Mouse (Mus musculus) limb, embryonic 14.5 days (tissue): Measurements from ENCODE around the gene Prl. TPM values are rescaled to one million over a fixed set of nuclear protein-coding genes. Genes with fewer than 3 reads are reported as not detected.
"Not testable (repeated sequence)": the region's sequence is repeated elsewhere in the genome, so short reads cannot be mapped to it uniquely, and the experiment has no call there.

Experiments
- ATAC-seq: fragments of 200-750 bp; cut with Nextera tagmentation; 2 replicates; pipeline ENCODE4 v1.8.0; 2017; ENCODE audit warnings: low read depth, moderate number of reproducible peaks, moderate TSS enrichment; ENCODE audit not compliant: low FRiP score
- DNase-seq: peaks from one replicate; pipeline ENCODE4 v3.0.0-alpha.2; 2015; ENCODE audit warnings: low spot score
- H3K27ac ChIP-seq: fragments of 300-500 bp; sonication (generic); replicated peaks from 2 replicates; pipeline ENCODE4 v1.5.1; 2014; ENCODE audit warnings: low read depth, mild to moderate bottlenecking, low read length, moderate library complexity, mixed read lengths
- H3K27me3 ChIP-seq: fragments of 300-500 bp; sonication (generic); 2 replicates; pipeline ENCODE4 v1.6.1; 2014; ENCODE audit warnings: low read length, mixed read lengths; ENCODE audit not compliant: control insufficient read depth, insufficient read depth
- H3K36me3 ChIP-seq: fragments of 300-500 bp; sonication (generic); 2 replicates; pipeline ENCODE4 v1.6.1; 2014; ENCODE audit warnings: mild to moderate bottlenecking, low read length, moderate library complexity, mixed read lengths; ENCODE audit not compliant: control insufficient read depth, insufficient read depth
- H3K4me1 ChIP-seq: fragments of 300-500 bp; sonication (generic); 2 replicates; pipeline ENCODE4 v1.6.1; 2014; ENCODE audit warnings: antibody characterized with exemption, low read length, mixed read lengths; ENCODE audit not compliant: control insufficient read depth, insufficient read depth
- H3K4me2 ChIP-seq: fragments of 300-500 bp; sonication (generic); replicated peaks from 2 replicates; pipeline ENCODE4 v1.6.1; 2014; ENCODE audit warnings: low read depth, mild to moderate bottlenecking, low read length, moderate library complexity; ENCODE audit not compliant: severe bottlenecking
- H3K4me3 ChIP-seq: fragments of 300-500 bp; sonication (generic); replicated peaks from 2 replicates; pipeline ENCODE4 v1.5.1; 2014; ENCODE audit warnings: low read length
- H3K9ac ChIP-seq: fragments of 300-500 bp; sonication (generic); 2 replicates; pipeline ENCODE4 v1.6.1; 2014; ENCODE audit warnings: mild to moderate bottlenecking, low read depth, low read length, moderate library complexity; ENCODE audit not compliant: severe bottlenecking
- H3K9me3 ChIP-seq: fragments of 300-500 bp; sonication (generic); 2 replicates; pipeline ENCODE4 v1.6.1; 2016; ENCODE audit warnings: low read length; ENCODE audit not compliant: control insufficient read depth
- POLR2A ChIP-seq: fragments of 200-500 bp; IDR thresholded peaks from 2 replicates; pipeline ENCODE4 v1.8.0; 2012; ENCODE audit warnings: inconsistent platforms, mild to moderate bottlenecking, moderate library complexity, borderline replicate concordance; ENCODE audit not compliant: insufficient read depth, insufficient read length; ENCODE audit errors: extremely low read depth
- WGBS: fragments of 180-500 bp; shearing (Covaris S2); extraction: QIAGEN DNeasy Blood & Tissue Kit; methylation state at CpG from one replicate; pipeline ENCODE4 v1.1.7; 2014; 5-methylcytosine and 5-hydroxymethylcytosine counted together
- polyA plus RNA-seq, 2 experiments: library from polyadenylated mRNA; depleted of rRNA in 1 of 2; stranded (reverse) in 1 of 2; unstranded in 1 of 2; fragments of >200 nt; fragmentation: Nextera tagmentation in 1 of 2; extraction: Ambion mirVana in 1 of 2; gene quantifications; 2 replicates each; pipeline versions ENCODE4 v1.2.1 to v1.2.3; 2012 to 2014

Gene Prl
- polyA plus RNA-seq, 2 experiments = not detected

DNA sequence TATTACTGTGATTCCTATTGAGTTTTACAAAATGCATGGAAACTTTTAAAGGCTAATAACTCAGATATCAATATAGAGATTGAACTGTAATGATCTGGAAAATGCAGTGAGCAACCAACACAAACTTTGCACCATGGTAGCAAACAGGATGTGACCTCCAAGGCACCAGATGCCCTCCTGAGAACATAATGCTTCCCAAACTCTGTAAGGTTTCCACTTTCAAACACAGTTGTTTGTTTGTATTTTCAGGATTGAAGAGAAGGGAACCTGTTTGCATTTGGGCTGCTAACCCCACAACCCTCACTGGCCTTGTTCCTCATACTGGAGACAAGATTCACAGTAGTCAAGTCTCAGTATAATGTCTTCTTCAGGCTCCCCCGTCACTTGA, 25.5 kb upstream of the Prl start:
- Histone ChIP-seq H3K4me1 (peaks cover 12% of the 10 kb centered on the region), H3K36me3 (no peaks in the 10 kb centered on the region), H3K9ac (no peak overlapping the region), H3K27me3 (no peaks in the 10 kb centered on the region), H3K4me3 (no peak overlapping the region), H3K27ac (peak overlapping the region; percentile 58; the same call in 1 of the 2 replicates), H3K4me2 (no peak overlapping the region), H3K9me3 (no peaks in the 10 kb centered on the region)
- ATAC-seq (no peak), DNase-seq (no peak)
- 67% methylated on average over 1 of the region's 1 CpGs for WGBS
- no peak for TF ChIP-seq POLR2A

DNA sequence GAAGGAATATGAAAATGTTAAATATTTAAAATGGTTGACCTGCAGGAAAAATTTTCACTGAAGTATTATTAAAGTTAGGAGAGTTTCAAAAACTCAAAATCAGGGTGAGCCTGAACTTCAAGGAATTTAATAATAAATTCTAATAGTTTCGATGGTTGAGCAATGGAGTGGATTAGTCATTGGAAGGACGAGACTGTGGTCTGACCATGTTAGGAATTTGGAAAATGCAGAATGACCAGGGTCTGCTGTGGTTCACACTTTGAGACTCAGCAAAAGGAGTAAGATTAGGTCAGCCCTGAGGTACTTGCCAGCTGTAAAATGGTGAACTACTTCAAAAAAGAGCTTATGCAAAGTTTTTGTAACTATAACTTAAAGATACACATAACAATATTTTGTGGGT, 24.4 kb upstream of the Prl start:
- ATAC-seq (no peak), DNase-seq (no peak)
- Histone ChIP-seq H3K36me3 (no peaks in the 10 kb centered on the region), H3K27me3 (no peaks in the 10 kb centered on the region), H3K9me3 (no peaks in the 10 kb centered on the region), H3K4me2 (no peak overlapping the region), H3K9ac (no peak overlapping the region), H3K4me1 (peaks cover 12% of the 10 kb centered on the region), H3K4me3 (no peak overlapping the region), H3K27ac (no peak overlapping the region)
- WGBS = 70% methylated on average over 2 of the region's 2 CpGs
- TF ChIP-seq POLR2A = no peak

DNA sequence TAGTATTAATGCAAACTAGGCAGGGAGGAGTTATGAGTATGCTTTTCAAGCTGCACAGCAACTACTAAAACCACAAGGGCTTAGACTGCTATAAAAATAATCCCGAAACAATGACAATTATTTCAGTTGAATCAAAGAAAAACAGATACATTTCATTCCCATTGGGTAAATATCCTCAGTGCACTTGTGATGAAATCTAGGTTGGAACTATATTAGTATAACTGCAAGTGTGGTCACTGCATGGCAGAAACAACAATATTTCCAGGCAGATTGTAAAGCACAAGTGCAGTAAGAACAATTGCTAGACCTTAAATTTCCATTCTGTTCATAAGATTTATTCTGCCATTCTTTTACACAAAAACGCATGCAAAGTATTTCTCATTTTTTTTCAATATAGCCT, 15.2 kb upstream of the Prl start:
- 83% methylated on average over 2 of the region's 2 CpGs for WGBS
- Histone ChIP-seq H3K9me3 (no peaks in the 10 kb centered on the region), H3K9ac (no peak overlapping the region), H3K4me1 (no peaks in the 10 kb centered on the region), H3K27ac (no peak overlapping the region), H3K27me3 (no peaks in the 10 kb centered on the region), H3K4me2 (no peak overlapping the region), H3K4me3 (no peak overlapping the region), H3K36me3 (no peaks in the 10 kb centered on the region)
- ATAC-seq (no peak), DNase-seq (no peak)
- no peak for TF ChIP-seq POLR2A

DNA sequence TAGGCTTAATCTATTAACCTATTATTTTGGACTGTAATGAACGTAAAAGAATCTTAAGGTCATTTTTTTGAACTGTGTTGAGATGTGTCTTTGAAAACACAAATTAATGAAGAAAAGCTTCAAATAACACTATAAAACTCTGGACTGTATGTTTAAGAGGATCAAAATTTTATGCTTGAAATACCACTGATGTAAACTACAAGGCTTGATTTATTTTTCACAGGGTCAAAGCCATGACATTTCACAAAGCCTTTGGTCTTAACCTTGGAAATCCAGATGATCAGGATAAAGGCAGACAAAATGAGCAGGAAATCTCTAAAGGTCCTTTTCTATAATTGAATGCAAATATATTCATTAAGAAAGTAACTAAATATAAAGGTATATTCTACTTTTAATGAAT, 14.0 kb upstream of the Prl start:
- ATAC-seq = no peak
- H3K9me3 ChIP-seq = no peaks in the 10 kb centered on the region
- WGBS = 72% methylated on average over 1 of the region's 1 CpGs

DNA sequence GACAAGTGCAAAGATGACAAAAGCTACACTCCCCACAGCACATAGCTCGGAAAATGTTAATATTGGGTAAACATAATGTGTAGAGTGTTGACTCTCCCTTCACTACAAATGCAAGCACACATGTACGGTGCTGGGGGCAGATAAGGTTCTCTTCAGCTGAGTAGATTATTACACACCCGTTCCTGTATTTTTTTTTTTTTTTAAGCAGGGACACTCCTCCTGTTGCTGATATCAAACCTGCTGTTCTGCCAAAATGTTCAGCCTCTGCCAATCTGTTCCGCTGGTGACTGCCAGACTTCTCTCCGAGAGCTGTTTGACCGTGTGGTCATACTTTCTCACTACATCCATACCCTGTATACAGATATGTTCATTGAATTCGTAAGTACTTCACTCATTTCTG, 1.8 kb downstream of the Prl start:
- no peak overlapping the region for H3K4me2 ChIP-seq
- H3K36me3 ChIP-seq = no peaks in the 10 kb centered on the region
- no peak overlapping the region for H3K27ac ChIP-seq
- H3K9ac ChIP-seq = no peak overlapping the region
- H3K9me3 ChIP-seq = no peaks in the 10 kb centered on the region
- WGBS = 88% methylated on average over 7 of the region's 7 CpGs
- ATAC-seq (no peak), DNase-seq (no peak)
- TF ChIP-seq POLR2A = no peak
- no peaks in the 10 kb centered on the region for H3K27me3 ChIP-seq
- no peak overlapping the region for H3K4me3 ChIP-seq
- no peaks in the 10 kb centered on the region for H3K4me1 ChIP-seq

More for the DNA sequence above, 14.0 kb upstream of the Prl start:
- Histone ChIP-seq H3K4me3 (no peak overlapping the region), H3K4me1 (no peaks in the 10 kb centered on the region), H3K9ac (no peak overlapping the region), H3K27ac (no peak overlapping the region), H3K36me3 (no peaks in the 10 kb centered on the region), H3K4me2 (no peak overlapping the region), H3K27me3 (no peaks in the 10 kb centered on the region)
- no peak for DNase-seq
- no peak for TF ChIP-seq POLR2A

DNA sequence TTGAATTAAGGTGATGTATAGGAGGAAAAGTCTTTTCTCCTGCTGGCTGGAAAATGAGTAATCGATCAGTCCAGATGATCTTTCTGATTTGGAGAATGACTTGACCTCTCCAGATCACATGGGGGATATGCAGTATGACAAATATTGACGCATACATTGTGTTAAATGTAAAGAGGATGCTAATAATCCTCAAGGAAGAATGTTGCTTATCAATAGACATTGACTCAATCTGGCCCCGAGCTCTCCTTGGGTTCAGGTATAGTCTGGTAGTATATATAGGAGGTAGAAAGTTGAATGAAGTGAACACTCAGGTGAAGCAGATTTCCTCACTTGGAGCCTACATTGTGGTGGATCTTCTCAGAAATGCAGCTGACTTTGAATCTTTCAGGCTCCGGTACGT, 36.5 kb downstream of the Prl start, which contains the start of gene Prl3d1:
Gene Prl3d1, plus strand, starts transcription at position 301 of the 400 bp plus-strand sequence.
- ATAC-seq, H3K27me3 ChIP-seq, H3K27ac ChIP-seq, H3K4me3 ChIP-seq, H3K9ac ChIP-seq, H3K36me3 ChIP-seq, H3K4me1 ChIP-seq, H3K4me2 ChIP-seq, DNase-seq, H3K9me3 ChIP-seq: not testable (repeated sequence)
- WGBS = 94% methylated on average over 5 of the region's 5 CpGs

Other genes with a start within 250 kb of the Prl start
- gene Prl3d1, start 36.6 kb downstream of the Prl start, polyA plus RNA-seq (2012; rRNA removed) = 0.11 and 0.22 TPM in 2 replicates
- not detected in 2 replicates for gene Prl3d1, start 36.6 kb downstream of the Prl start, polyA plus RNA-seq (2014; fragmentation: Nextera tagmentation; extraction: Ambion mirVana)
- not detected in 2 replicates for gene Prl3d2, start 64.1 kb downstream of the Prl start, polyA plus RNA-seq (2012; rRNA removed)
- not detected in 2 replicates for gene Prl3d2, start 64.1 kb downstream of the Prl start, polyA plus RNA-seq (2014; fragmentation: Nextera tagmentation; extraction: Ambion mirVana)
- not detected in 2 replicates for gene Prl3d3, start 99.2 kb downstream of the Prl start, polyA plus RNA-seq (2012; rRNA removed)
- not detected in 2 replicates for gene Prl3d3, start 99.2 kb downstream of the Prl start, polyA plus RNA-seq (2014; fragmentation: Nextera tagmentation; extraction: Ambion mirVana)
- not detected in 2 replicates for gene Prl3c1, start 139.1 kb downstream of the Prl start, polyA plus RNA-seq (2012; rRNA removed)
- gene Prl3c1, start 139.1 kb downstream of the Prl start, polyA plus RNA-seq (2014; fragmentation: Nextera tagmentation; extraction: Ambion mirVana) = not detected in 2 replicates
- gene Prl3b1, start 184.3 kb downstream of the Prl start, polyA plus RNA-seq (2012; rRNA removed) = 7.5 and 7.8 TPM in 2 replicates
- gene Prl3b1, start 184.3 kb downstream of the Prl start, polyA plus RNA-seq (2014; fragmentation: Nextera tagmentation; extraction: Ambion mirVana) = 0.54 TPM in 1 of 2 replicates, not detected in the other
- gene Prl3a1, start 201.9 kb downstream of the Prl start, polyA plus RNA-seq (2012; rRNA removed) = not detected in 2 replicates
- not detected in 2 replicates for gene Prl3a1, start 201.9 kb downstream of the Prl start, polyA plus RNA-seq (2014; fragmentation: Nextera tagmentation; extraction: Ambion mirVana)